16 mouse cellular contexts compared by ENCODE assay signal in genomic region chr9:64957276-64957675, GRCm38 (mm10). TPM values are rescaled to one million over a fixed set of nuclear protein-coding genes. Genes with fewer than 3 reads are reported as not detected.
"Had no signal": no experiment of that assay in that cellular context is flagged by ENCODE, and none has a peak within 500 bp of the region (broad histone marks: within the 10 kb centered on the region; RNA-seq: fewer than 3 reads in every experiment).

No protein-coding gene starts in this region.

- H3K4me3 ChIP-seq: midbrain, embryonic 10.5 days; midbrain, embryonic 12.5 days; midbrain, embryonic 15.5 days; neural tube, embryonic 12.5 days; stomach, embryonic 15.5 days had no signal

- H3K36me3 ChIP-seq: midbrain, embryonic 15.5 days; stomach, embryonic 15.5 days had no signal

- DNase-seq: lung, adult 18-20 months; lung, embryonic 14.5 days; lung, postnatal 10 days; lung, postnatal 4 days; right cerebral cortex, postnatal 14 days; thymus, postnatal 25 days; thymus, postnatal 4 days had no signal

- H3K27ac ChIP-seq: midbrain, embryonic 10.5 days; midbrain, embryonic 12.5 days; midbrain, embryonic 15.5 days; neural tube, embryonic 12.5 days; stomach, embryonic 15.5 days; stomach, postnatal 0 days had no signal

- ATAC-seq: midbrain, embryonic 15.5 days had no signal

- H3K9me3 ChIP-seq: midbrain, embryonic 10.5 days; midbrain, embryonic 12.5 days; midbrain, embryonic 15.5 days; neural tube, embryonic 12.5 days; stomach, embryonic 15.5 days had no signal

- H3K9ac ChIP-seq: lung, embryonic 14.5 days; midbrain, embryonic 12.5 days; midbrain, embryonic 15.5 days; neural tube, embryonic 12.5 days; stomach, embryonic 15.5 days had no signal

- H3K4me2 ChIP-seq: midbrain, embryonic 12.5 days; midbrain, embryonic 15.5 days; neural tube, embryonic 12.5 days had no signal

- H3K27me3 ChIP-seq: midbrain, embryonic 15.5 days; neural tube, embryonic 12.5 days; stomach, embryonic 15.5 days had no signal

RNA-seq across cellular contexts. Expression of gene Slc24a1, which starts 5.9 kb away (rescaled TPM):
- total RNA-seq: megakaryocyte-erythroid progenitor cell, adult 5-6 weeks; midbrain, postnatal 0 days had no signal
- polyA plus RNA-seq: midbrain, embryonic 12.5 days; neural tube, embryonic 12.5 days; spleen, adult 2 months had no signal
